11 mouse cellular contexts compared by ENCODE assay signal in the genomic region with DNA sequence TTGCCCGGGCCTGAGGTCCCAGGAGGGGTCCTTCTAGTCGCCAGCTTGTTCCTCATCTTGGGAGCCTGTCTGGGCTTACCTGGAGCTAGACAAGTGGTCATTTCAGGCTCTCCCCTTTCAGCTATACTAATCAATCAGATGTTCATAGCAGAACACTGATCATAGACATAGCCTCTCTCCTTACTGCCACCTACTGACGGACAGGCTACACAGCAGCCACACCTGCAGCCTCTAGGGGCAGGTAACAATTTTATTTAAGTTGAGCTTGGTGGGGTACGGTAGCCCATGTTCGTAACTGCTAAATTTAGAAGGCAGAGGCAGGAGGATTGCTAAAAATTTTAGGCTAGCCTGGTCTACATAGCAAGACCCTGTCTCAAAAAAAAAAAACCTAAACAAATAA.
DNase-seq lines count a peak whose midpoint lies in the region; TF ChIP-seq lines count a peak whose summit lies in the region.
"Had no signal": no experiment of that assay in that cellular context is flagged by ENCODE, and none has a peak within 500 bp of the region (broad histone marks: within the 10 kb centered on the region; RNA-seq: fewer than 3 reads in every experiment).

No protein-coding gene starts in this region.

- no peak overlapping the region for H3K4me3 ChIP-seq in lung, adult 2 months (replicated peaks; ENCODE audit: extremely low read depth, low read depth, low read length)
- H3K4me3 ChIP-seq in cortical plate, adult 2 months (ENCODE audit: insufficient read depth, low read length), result no peak overlapping the region
- H3K4me3 ChIP-seq: embryonic facial prominence, embryonic 13.5 days; heart, embryonic 13.5 days had no signal

- peak; percentile 48 to 59 for DNase-seq in cerebellum, postnatal 14 days
- no peak for DNase-seq in cerebellum, adult 8-10 months
- no peak for DNase-seq in lung, adult 2 months
- DNase-seq in lung, postnatal 10 days, result no peak
- peak; percentile 20 for DNase-seq in naive thymus-derived CD4-positive, alpha-beta T cell, adult 2 months (ENCODE audit: low read depth)
- no peak for DNase-seq in frontal cortex, postnatal 25 days (ENCODE audit: low spot score in 2 of 2)
- DNase-seq in right cerebral cortex, adult 18-20 months, result no peak

- peak; percentile 56 for TF ChIP-seq CTCF in lung, adult 2 months (IDR thresholded peaks at IDR 0.05; ENCODE audit: insufficient read depth, low read length)
- peak; percentile 64 for TF ChIP-seq CTCF in cortical plate, adult 2 months (IDR thresholded peaks at IDR 0.05; ENCODE audit: extremely low read depth, insufficient read depth, low read length)

- H3K27ac ChIP-seq in cortical plate, adult 2 months (ENCODE audit: insufficient read depth, low read length), result no peak overlapping the region
- H3K27ac ChIP-seq: embryonic facial prominence, embryonic 13.5 days; heart, embryonic 13.5 days; macrophage had no signal

- 50% methylated on average over 5 of the region's 5 CpGs for WGBS in lung, adult 2 months

- H3K4me1 ChIP-seq in lung, adult 2 months (ENCODE audit: control insufficient read depth, insufficient read depth, low read length), result no peaks in the 10 kb centered on the region
- 0 out of 2 replicates have a peak, but pooled peaks cover 2% of the 10 kb centered on the region for H3K4me1 ChIP-seq in cortical plate, adult 2 months (ENCODE audit: control insufficient read depth, insufficient read depth, low read length)
- H3K4me1 ChIP-seq: embryonic facial prominence, embryonic 13.5 days; heart, embryonic 13.5 days had no signal

- TF ChIP-seq POLR2A in lung, adult 2 months (IDR thresholded peaks at IDR 0.05; ENCODE audit: borderline replicate concordance, extremely low read depth, low read depth, low read length), result no peak
- TF ChIP-seq POLR2A in cortical plate, adult 2 months (IDR thresholded peaks at IDR 0.05; ENCODE audit: extremely low read depth, insufficient read depth, low read length), result no peak

Comparison
In these comparisons a context has a peak if more than half of its experiments do, and no peak if none do; other contexts are left out.
1. DNase-seq: peak in cerebellum, postnatal 14 days (2 of 2) and naive thymus-derived CD4-positive, alpha-beta T cell, adult 2 months (single experiment); none in cerebellum, adult 8-10 months (single experiment), lung, adult 2 months (single experiment), lung, postnatal 10 days (single experiment), frontal cortex, postnatal 25 days (0 of 2) and right cerebral cortex, adult 18-20 months (single experiment).